Mouse (Mus musculus) urinary bladder, postnatal 25 days (tissue): ENCODE data around the gene Gramd2.

Source experiments
- DNase-seq: peaks from one replicate; pipeline ENCODE4 v3.0.0; 2022; ENCODE audit warnings: low spot score

The Gramd2 gene

DNA sequence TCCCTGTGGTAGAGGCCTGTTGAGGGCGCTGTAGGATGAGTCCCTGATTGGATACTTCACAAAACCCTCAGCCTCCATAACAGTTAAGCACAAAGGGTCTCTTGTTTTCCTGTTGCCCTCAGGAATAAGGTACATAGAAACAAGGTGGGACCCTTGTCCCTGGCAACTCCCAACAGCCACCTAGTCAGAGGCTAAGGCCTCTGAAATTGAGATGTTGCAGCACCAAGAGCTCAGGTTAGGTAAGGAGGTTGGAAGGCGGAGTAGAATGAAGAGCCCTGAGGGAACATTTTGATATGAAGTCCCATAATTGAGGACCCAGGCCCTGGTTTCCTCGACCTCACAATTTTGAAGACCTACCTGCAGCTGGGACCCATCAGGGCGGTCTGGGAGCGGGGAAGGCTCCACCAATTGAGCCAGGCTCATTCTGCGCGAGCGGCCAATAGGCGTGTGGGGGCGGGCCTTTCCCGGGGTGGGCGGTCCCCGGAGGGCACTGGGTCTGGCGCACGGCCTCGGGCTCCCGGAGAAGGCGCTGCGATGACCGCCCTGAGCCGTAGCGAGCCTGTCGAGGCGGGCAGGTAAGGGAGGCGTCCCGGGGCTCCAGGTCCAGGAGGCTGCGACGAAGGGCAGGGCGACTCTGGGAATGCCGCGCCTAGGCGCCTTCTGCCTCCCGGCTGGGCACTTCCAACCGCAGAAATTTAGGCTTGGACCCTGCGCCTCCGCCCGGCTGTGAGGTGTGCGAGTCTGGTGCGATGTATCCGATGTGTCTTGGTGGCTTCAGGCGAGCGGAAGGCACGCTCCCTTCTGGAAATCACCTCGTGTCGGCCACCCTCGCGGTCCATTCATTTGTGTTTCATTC is at the start of gene Gramd2:
Gene Gramd2 (plus strand): TSS at position 467 of the 856 bp plus-strand sequence.
- peak; percentile 76 for DNase-seq

DNA sequence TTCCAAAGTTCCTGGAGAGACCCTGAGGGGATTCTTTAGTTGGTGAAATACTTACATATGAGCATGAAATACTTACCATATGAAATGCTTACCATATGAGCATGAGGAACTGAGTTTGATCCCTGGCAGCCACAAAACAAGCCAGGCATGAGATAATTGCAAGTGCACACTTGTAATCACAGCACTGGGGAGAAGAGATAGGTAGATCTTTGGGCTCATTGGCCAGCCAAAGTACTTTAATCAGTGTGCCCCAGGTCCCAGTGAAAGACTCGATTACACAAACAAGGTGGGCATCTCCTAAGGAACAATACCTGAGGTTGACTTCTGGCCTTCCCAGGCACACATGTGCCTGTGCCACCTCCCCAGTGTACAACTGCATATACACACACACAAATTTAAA is 41.6 kb upstream of the Gramd2 start:
- DNase-seq = no peak

DNA sequence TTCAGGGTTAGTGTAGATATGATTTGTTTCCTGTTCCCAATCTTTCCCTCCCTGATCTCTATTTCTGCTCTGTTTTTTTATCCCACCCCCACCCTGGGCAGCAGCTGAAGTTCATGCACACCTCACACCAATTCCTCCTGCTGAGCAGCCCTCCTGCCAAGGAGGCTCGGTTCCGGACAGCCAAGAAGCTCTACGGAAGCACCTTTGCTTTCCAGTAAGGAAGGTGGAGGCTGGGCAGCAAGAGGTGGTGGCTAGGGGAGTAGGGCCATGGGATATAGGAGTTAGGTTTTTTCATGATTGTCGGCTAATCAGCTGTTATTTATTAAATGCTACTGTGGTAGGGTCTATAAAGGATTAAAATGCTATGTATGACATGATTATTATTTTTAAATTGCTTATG is 40.0 kb upstream of the Gramd2 start:
- DNase-seq = no peak

DNA sequence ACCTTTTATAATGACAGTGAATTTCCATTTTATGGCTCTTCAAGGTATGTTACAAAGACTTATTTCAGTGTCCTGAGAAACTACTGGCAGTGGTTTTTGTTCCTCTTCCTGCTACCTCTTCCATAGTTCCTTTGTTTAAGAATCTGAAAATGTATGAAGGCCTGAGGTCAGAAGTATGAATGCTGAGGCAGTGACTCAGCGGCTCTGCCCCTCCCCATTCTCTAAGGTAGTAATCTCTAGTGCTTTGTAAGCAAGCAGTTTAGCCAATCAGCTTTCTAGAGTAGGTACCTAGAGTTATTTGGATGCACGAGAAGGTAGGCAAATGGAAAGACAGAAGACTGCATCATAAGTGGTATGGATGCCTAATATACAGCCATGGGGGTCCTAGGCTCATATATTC is 38.6 kb upstream of the Gramd2 start:
- DNase-seq = no peak

DNA sequence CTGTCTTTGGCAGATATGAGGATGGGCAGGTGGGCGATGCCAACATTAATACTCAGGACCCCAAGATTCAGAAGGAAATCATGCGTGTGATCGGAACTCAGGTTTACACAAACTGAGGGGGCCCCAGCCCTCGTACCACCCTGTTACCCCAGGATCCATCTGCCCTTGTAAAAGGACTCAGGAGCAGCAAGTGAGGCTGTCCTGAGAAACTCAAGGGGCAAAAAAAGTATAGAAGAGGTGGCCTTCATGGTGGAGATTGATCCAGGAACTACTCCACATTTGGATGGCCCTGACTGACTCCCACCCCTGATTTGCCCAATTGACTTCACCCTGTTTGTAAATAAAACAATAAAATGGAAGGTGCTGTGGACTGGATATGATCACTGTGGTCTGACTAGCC is 30.0 kb upstream of the Gramd2 start:
- DNase-seq = no peak

DNA sequence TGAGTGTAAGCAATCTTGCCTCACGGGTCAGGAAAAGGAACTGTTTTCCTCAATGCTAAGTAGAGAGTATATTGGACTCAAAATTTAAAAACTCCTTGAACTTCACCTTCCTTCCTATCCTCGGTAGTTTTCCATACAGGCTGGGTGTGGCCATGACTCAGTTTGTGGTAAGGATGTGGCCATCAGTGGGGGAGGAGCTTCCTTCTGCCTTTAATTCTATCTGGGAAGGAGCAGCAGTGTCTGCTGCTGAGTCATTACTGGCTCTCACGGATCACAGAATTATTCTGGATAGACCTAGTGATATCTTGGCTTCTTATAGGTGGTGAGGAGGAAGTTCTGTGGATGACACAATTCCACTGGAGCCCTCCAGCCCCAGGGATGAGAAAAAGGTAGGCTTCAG is 26.6 kb upstream of the Gramd2 start:
- no peak for DNase-seq

DNA sequence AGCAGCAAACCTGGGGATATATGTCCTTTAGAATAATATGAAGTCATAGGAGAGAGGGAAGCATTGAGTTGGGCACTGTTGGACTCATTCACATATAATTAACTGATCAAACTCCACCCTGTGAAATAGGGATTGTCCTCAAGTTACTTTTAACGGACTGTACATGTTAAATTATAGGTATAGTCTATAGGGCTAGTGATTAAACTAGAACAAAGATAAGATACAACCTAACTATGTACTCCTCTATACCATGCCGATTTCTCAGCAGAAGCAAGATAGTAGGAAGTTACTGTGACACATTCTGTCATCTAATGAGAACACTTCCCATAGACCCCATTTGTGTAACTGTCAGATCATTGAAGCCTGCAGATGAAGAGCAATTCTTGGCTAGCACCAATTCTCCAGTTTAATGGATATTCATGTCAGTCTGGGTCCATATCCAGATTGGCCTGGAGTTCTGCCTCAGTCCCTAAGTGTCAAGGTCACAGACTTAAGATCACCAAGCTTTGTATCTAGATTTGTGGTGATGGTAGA is 25.4 kb upstream of the Gramd2 start:
- DNase-seq = no peak

DNA sequence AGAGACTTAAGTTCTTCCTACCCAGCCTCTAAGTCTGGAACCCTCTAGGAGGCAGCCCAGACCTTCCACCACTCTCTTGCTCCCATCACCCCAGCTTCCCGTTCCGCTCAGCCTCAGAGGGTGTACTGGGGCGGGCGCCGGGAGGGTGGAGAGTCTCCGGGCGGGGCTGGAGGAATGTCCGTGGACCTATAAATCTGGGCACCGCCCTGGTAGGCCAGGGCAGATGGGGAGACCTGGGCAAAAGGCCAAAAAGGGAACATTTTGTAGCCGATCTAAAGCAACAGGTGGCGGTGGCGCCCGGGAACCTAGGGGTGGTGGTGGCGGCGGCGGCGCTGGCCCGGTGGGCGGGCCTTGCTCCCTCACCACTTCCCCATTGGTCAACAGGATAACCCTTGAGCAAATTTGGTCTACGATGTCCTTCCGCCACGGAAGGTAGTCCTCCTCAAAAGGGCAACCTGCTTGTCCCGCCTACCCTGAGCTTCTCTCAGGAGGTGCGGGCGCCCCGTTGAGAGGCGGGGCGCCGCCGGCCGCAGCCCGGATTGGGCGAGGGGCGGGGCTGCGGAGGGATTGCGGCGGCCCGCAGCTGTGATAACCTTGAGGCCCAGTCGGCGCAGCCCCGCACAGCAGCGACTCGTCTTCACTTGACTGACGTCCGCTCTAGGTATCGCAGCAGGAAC is 23.8 kb upstream of the Gramd2 start, which contains the start of gene Pkm:
Gene Pkm (plus strand): TSS at position 411 of the 677 bp plus-strand sequence.
- peak; percentile 93 for DNase-seq

DNA sequence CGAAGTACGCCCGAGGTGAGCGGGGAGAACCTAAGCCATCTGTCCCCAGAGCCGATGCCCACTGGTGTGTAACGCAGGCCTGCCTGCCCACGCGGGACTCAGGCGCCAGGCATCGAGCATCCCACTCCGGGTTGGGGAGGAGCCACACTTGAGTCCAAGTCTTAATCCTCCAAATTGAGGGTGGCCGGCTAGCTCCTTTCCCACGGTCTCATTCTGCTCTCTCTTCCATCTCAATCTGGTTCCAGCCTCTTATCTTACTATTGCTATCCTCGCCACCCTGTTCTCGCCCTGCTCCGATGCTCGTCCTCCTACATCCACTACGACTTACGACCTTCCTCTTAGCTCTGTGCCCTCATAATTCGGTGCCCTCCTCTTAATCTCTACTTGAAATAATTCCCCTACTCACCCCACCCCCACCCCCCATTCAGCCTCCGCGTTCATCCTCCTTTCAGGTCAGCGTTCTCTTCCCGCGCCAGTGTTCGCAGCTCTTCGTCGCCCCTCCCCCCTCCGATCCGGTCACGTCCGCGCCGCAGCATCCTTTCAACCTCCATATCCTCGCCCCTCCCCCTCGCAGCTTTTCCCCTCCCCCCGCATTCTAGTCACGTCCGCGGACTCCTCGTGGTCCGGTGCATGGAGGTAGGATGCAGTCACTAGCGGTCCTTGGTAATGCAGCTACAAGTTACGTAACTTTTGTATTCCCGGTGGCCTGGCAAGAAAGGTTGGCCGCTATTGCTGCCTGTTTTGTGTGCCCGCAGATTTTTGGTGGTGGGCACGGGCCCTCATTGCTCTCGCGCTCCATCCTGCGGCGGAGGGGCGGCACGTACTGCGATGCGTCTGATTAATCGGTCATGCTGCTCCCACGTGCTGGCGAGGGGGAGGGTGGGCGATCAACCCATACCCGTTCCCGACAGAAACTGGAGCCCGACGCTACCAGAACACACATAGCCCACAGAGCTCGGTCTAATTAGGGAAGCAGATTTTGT is 23.0 kb upstream of the Gramd2 start:
- DNase-seq = peak; percentile 75

DNA sequence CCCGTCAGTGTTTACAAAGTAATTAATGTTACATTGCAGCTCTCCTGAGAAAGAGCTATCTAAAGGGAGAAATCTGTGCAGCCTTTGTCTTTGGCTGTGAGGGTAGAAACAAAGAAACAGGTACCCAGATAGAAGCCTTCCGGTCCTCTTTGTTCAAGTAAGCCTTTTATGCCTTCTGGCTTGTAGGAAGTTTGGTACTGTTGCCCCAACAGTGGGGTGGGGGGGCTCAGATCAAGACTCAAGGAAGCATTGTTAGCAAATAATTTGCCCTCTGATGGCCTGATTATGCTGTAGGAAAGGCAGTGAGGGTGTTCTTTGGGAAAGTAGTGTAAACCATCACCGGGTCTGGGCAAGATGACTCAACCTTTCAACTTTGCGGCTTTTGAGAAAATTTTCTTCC is 21.8 kb upstream of the Gramd2 start:
- no peak for DNase-seq

DNA sequence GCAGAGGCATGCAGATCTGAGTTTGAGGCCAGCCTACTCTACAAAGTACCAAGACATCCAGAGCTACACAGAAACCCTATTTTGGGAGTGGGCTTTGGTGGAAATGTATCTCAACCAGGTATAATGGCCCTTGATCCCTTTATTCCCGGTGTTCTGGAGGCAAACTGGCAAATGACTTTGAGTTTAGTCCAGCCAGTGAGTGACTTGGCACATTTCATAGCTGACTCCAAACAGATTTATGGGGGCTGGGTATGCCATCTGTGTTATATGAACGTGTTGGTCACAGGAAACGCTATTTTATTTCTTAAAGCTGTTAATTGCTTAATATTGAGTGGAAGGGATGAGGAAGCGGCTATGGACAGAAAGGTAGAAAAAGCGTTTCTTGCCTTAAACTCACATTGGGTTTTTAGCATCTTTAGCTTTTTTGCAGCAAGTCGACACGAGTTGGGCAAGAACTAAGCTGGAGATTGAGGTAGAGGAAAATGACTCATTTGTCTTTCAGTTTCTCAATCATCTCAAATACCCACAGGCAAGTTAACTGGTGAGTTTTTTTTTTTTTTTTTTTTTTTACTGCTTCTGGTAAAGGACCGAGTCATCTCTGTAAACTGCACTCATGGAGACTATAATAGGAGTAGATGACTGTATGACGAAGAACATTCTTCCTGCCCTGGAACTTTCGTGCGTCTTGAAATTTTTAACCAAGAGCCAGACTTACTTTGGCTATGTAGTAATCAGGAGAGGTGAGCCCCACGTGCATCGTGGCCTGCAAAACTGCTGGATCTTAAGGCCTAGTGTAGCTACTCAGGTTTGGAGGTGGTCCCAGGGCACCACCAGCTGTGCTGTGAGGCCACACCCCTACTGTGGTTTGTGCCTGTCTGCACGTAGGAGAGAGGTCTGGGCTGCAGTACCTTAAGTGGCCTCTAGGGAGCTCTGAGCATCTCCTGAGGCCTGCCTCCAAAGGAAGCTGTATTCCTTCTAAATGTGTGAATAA is 20.6 kb upstream of the Gramd2 start:
- DNase-seq = peak; percentile 64

DNA sequence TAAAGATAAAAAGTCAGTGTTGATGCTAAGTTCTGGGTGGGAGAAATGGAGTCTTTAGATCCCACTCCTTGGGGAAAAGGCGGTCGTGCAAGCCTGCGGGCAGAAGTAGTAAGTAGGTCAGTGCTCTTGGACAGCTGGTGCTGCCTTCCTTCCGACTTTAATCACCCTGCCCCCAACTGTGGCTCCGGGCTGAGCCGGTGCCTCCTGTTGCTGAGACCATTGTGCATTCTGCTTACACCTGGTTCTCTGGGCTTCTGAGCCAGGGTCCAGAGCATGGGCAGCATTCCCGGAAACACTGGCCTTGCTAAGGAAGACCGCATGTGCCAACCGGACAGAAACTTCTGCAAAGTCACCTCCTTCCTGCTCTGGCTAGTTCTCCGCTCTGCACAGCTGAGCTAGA is 19.5 kb upstream of the Gramd2 start:
- no peak for DNase-seq

DNA sequence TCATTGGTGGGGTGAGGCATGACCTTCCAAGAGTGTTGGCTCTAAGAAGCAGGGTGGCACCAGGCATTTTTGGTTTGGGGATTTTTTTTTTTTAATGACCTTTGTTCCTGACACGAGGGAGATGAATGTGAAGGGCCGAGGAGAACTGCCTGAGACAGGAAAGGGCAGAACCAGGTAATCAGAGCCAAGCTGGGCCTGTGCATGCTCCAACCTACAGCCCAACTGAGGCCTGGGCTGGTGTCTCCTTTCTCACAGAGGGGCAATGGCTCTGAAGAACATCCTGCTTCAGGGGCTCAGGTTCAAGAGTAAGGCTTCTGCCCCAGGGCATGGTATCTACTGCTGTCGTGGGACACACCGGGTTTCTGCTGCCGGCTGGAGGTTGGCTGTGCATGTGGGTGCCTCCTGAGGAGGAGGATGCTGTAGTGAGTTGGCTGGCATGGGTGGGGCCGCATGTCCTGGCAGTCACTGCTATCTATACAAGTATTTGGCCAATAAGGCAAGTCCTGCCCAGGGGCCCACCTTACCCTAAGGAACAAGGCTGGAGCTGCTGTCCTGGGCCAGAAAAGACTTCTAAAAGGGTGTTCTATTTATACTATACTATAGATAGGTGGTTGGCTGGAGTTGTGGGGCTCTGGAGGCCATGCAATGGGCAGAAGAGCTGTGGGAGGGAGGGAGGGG is 18.5 kb upstream of the Gramd2 start:
- no peak for DNase-seq

DNA sequence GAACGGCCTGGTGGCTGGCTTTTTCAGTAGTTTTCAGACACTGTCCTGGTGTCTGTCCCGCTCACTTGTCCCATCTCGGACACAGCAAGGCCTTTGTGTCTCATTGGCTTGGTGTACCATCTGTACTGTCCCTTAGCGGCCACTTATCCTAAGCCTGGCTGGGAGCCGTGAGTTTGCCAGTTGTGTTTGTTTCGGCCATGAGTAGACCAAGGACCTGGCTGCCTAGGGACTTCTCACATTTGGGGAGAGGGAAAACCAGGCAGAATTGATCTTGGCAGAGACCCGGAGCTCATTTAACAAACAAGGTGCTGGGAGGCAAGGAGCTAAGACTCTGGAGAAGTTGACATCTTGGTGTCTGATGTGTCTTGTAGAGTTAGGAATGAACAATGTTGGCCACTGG is 16.7 kb upstream of the Gramd2 start:
- DNase-seq = no peak

DNA sequence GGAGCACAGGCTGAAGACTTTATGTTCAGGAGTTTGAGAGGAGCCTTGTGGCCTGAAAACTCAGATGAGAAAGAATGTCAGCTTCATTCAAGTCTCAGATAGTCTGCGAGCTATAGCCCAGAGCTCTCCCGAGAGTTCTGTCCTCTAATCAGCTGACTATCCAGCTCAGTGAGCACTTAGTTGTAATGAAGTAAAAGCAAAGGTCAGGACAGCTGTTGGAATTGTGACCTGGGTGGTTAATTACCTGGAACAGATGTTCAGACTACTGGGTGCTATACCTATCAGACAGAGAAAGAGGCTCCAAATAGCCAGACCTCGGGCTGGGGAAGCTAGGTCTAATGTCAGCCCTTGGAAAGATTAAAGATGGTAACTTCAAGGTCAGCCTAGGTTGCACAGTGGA is 16.0 kb upstream of the Gramd2 start:
- no peak for DNase-seq

DNA sequence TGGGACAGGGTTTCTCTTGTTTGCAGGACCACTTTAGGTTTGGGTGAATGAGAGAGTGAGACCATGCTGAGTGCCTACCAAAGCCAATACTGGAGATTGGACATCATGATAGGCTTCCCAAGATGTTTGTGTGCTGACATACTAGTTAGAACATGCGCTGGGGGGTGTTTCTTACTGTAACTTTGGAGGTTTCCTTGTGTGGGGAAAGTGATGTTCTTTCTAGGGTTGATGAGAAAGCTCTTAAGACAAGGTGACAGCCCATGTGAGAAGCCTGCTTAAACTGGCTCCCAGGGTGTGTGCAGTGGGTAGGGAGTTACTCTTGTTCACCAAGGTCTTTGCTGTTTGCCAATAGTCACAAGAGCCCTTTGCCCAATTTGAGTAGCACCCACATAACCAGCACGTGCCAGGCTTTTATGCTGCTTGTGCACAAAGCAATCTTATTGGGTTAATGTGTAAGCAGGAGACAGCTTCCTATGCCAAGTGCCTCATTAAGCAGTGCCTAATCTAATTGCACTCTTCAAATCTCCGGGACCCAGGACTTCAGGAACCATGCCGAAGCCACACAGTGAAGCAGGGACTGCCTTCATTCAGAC is 15.2 kb upstream of the Gramd2 start:
- DNase-seq = no peak

DNA sequence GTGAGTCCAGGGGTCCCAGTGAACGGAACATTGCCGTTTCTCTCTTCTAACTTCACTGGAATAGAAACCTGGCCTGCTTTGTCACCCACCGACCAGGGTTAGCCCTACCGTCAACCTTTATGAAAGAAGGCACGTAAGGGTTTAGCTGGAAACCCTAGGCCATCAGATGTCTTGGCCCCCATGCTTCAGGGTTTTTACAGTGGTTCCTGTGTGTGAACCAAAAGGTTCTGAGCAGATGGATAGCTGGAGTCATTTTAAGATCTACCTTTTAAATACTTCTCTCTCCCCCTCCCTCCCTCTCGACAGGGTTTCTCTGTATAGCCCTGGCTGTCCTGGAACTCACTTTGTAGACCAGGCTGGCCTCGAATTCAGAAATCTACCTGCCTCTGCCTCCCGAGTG is 13.9 kb upstream of the Gramd2 start:
- DNase-seq = no peak

DNA sequence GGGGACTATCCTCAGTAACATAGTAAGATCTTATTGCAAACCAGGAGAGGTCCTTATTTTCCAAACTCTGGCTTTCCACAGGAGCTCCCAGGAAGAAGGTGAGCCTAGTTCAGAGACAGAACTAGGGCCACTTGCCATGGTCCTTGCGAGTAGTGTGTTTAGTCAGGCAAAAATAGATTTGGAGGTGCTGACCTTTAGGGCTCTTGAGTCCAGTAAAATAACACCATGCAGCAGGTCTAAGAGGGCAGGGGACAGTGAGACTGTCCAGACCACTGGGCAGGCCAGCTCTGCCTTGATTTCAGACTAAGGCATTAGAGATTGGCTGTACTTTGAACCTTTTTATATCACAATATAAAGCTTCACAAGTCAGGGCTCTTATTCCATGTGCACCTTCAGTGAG is 13.1 kb upstream of the Gramd2 start:
- DNase-seq = no peak

DNA sequence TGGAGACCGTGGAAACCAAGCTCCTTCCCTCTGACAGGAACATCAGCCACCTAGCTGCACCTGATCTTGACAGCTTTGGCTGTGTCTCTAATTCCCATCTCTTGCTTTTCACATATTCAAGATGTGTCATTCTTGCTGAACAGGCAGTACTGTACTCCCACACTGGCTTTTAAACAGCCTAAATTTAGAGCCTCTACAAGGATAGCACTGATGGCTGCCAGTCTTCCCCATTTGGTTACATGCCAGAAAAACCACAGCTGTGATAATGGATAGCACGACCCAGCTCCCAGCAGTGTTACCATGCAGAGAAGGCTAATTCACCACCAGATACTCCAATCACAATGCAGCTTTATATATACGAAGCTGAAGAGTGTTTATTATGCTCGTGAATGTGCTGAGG is 12.7 kb upstream of the Gramd2 start:
- no peak for DNase-seq

DNA sequence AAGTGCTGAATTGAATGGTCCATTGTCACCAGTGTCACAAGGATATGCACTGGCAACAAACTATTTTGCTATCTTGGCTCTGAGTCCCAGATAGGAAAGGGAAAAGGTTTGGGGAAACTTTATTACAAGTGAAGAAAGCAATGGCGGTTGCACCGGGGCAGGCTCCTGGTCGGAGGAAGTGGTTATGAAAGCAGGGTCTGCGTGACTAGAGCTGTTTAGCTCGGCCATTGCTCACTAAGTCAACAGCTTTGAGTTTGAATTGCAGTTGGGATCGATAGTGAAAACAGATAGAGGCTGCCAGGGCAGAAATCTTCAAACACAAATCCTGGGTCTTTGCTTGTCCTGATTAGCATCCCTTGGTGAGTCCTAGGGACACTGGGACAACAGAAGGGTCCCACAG is 12.0 kb upstream of the Gramd2 start:
- DNase-seq = no peak
